Mouse (Mus musculus) CH12.LX (cell line): ENCODE measurements around the gene L2hgdh. TPM values are rescaled to one million over a fixed set of nuclear protein-coding genes. Genes with fewer than 3 reads are reported as not detected.

ENCODE experiments used
- DNase-seq: peaks from one replicate; pipeline ENCODE4 v3.0.0-alpha.2; 2013; ENCODE audit errors: extremely low read depth
- H3K27ac ChIP-seq: 2 replicates; pipeline ENCODE4 v1.5.1; 2012; ENCODE audit warnings: low read depth, mild to moderate bottlenecking, control low read depth, moderate library complexity; ENCODE audit not compliant: insufficient read depth
- H3K27me3 ChIP-seq: replicated peaks from 2 replicates; pipeline ENCODE3; 2012; ENCODE audit warnings: inconsistent platforms
- H3K36me3 ChIP-seq, 2 experiments: replicated peaks in 1 of 2; 2 replicates each; pipeline versions ENCODE3 to v1.6.1; 2012; ENCODE audit warnings: inconsistent platforms in 1 of 2, low read length in 1 of 2, mild to moderate bottlenecking in 1 of 2, mixed read lengths in 1 of 2, moderate library complexity in 1 of 2; ENCODE audit not compliant: control insufficient read depth in 1 of 2, insufficient read depth in 1 of 2
- H3K4me1 ChIP-seq, 2 experiments: 2 replicates each; pipeline ENCODE4 v1.6.1; 2012; ENCODE audit warnings: inconsistent platforms in 1 of 2, moderate library complexity in 1 of 2; ENCODE audit not compliant: insufficient read depth in 2 of 2, control insufficient read depth in 1 of 2
- H3K4me2 ChIP-seq: 2 replicates; pipeline ENCODE4 v1.6.1; 2012; ENCODE audit warnings: low read depth, mild to moderate bottlenecking, control low read depth; ENCODE audit not compliant: poor library complexity, insufficient read depth, severe bottlenecking
- H3K4me3 ChIP-seq, 3 experiments: fragments of 150-350 bp in 1 of 3; sonication (generic) in 1 of 3; replicated peaks in 1 of 3; 2 replicates each; pipeline versions ENCODE3 to v1.5.1; 2011 to 2012; ENCODE audit warnings: low read depth in 2 of 3, low read length in 2 of 3, mild to moderate bottlenecking in 2 of 3, moderate library complexity in 2 of 3, control low read depth in 1 of 3, improper control_type of control experiment in 1 of 3, inconsistent platforms in 1 of 3, mixed read lengths in 1 of 3; ENCODE audit not compliant: poor library complexity in 1 of 3
- H3K79me2 ChIP-seq: replicated peaks from 2 replicates; pipeline ENCODE4 v1.6.1; 2012; ENCODE audit warnings: mild to moderate bottlenecking, moderate library complexity; ENCODE audit not compliant: control insufficient read depth, poor library complexity, insufficient read depth, severe bottlenecking; ENCODE audit errors: extremely low read depth
- H3K9ac ChIP-seq: 2 replicates; pipeline ENCODE4 v1.6.1; 2012; ENCODE audit warnings: low read depth, mild to moderate bottlenecking, control low read depth, moderate library complexity; ENCODE audit not compliant: insufficient read depth
- H3K9me3 ChIP-seq: replicated peaks from 2 replicates; pipeline ENCODE3; 2012; ENCODE audit warnings: low read length, inconsistent platforms, mixed read lengths
- BHLHE40 ChIP-seq: IDR thresholded peaks from 2 replicates; pipeline ENCODE4 v1.6.1; 2011; ENCODE audit warnings: mild to moderate bottlenecking, low read depth, low read length, improper control_type of control experiment
- CHD1 ChIP-seq: IDR thresholded peaks from 2 replicates; pipeline ENCODE4 v1.6.1; 2012; ENCODE audit warnings: low read depth, low read length, improper control_type of control experiment, inconsistent platforms
- CTCF ChIP-seq, 2 experiments: IDR thresholded peaks in 1 of 2; conservative IDR thresholded peaks in 1 of 2; 2 replicates each; pipeline ENCODE4 v1.5.1; 2011 to 2012; ENCODE audit warnings: low read depth in 2 of 2, low read length in 2 of 2, improper control_type of control experiment in 1 of 2, inconsistent platforms in 1 of 2, mild to moderate bottlenecking in 1 of 2, moderate library complexity in 1 of 2
- ELF1 ChIP-seq: IDR thresholded peaks from 2 replicates; pipeline ENCODE4 v1.6.1; 2014; ENCODE audit warnings: low read depth, mild to moderate bottlenecking, inconsistent platforms, low read length, improper control_type of control experiment
- EP300 ChIP-seq: IDR thresholded peaks from 2 replicates; pipeline ENCODE4 v1.6.1; 2011; ENCODE audit warnings: low read length, improper control_type of control experiment
- HCFC1 ChIP-seq: IDR thresholded peaks from 2 replicates; pipeline ENCODE4 v1.6.1; 2012; ENCODE audit warnings: low read depth, mild to moderate bottlenecking, inconsistent platforms, low read length, improper control_type of control experiment
- MAFK ChIP-seq: IDR thresholded peaks from 2 replicates; pipeline ENCODE4 v1.6.1; 2011; ENCODE audit warnings: low read length, improper control_type of control experiment; ENCODE audit not compliant: insufficient replicate concordance
- NRF1 ChIP-seq: IDR thresholded peaks from 2 replicates; pipeline ENCODE4 v1.6.1; 2014; ENCODE audit warnings: low read depth, mild to moderate bottlenecking, inconsistent platforms, low read length, improper control_type of control experiment, moderate library complexity
- RCOR1 ChIP-seq: conservative IDR thresholded peaks from 2 replicates; pipeline ENCODE4 v1.6.1; 2012; ENCODE audit warnings: low read depth, mild to moderate bottlenecking, inconsistent platforms, low read length, improper control_type of control experiment
- SIN3A ChIP-seq: IDR thresholded peaks from 2 replicates; pipeline ENCODE4 v1.6.1; 2012; ENCODE audit warnings: low read length, improper control_type of control experiment, inconsistent platforms
- TBP ChIP-seq: conservative IDR thresholded peaks from 2 replicates; pipeline ENCODE4 v1.6.1; 2011; ENCODE audit warnings: low read depth, low read length, improper control_type of control experiment
- TCF12 ChIP-seq: IDR thresholded peaks from 2 replicates; pipeline ENCODE4 v1.6.1; 2014; ENCODE audit warnings: low read depth, mild to moderate bottlenecking, inconsistent platforms, low read length, improper control_type of control experiment
- UBTF ChIP-seq: IDR thresholded peaks from 2 replicates; pipeline ENCODE4 v1.6.1; 2012; ENCODE audit warnings: low read depth, mild to moderate bottlenecking, inconsistent platforms, low read length, improper control_type of control experiment, moderate library complexity
- USF1 ChIP-seq: IDR thresholded peaks from 2 replicates; pipeline ENCODE4 v1.6.1; 2014; ENCODE audit warnings: low read depth, mild to moderate bottlenecking, inconsistent platforms, low read length, improper control_type of control experiment
- ZC3H11A ChIP-seq: IDR thresholded peaks from 2 replicates; pipeline ENCODE4 v1.6.1; 2012; ENCODE audit warnings: low read depth, mild to moderate bottlenecking, inconsistent platforms, low read length, improper control_type of control experiment
- ZKSCAN1 ChIP-seq: IDR thresholded peaks from 2 replicates; pipeline ENCODE4 v1.6.1; 2012; ENCODE audit warnings: low read depth, inconsistent platforms, low read length, improper control_type of control experiment, borderline replicate concordance
- ZMIZ1 ChIP-seq: IDR thresholded peaks from 2 replicates; pipeline ENCODE4 v1.6.1; 2012; ENCODE audit warnings: low read depth, mild to moderate bottlenecking, inconsistent platforms, low read length, improper control_type of control experiment
- ZNF384 ChIP-seq: IDR thresholded peaks from 2 replicates; pipeline ENCODE4 v1.6.1; 2012; ENCODE audit warnings: low read depth, low read length, improper control_type of control experiment, inconsistent platforms
- dilution Hi-C: fragments of 300-500 bp; cut with MboI; formaldehyde crosslinking; loops from 2 replicates; pipeline ENCODE4 v1.14.3; 2020; ENCODE audit warnings: low sequenced_read_pairs; ENCODE audit not compliant: extremely low pct_unique_long_range_greater_than_20kb, extremely low pct_ligation_motif_present
- in situ Hi-C: fragments of 300-500 bp; cut with MboI; formaldehyde crosslinking; loops from 3 replicates; pipeline ENCODE4 v1.14.3; 2019; ENCODE audit warnings: low sequenced_read_pairs, low pct_ligation_motif_present, low pct_unique_long_range_greater_than_20kb, mixed read lengths
- polyA plus RNA-seq: library from polyadenylated mRNA; unstranded; fragments of >175 nt; gene quantifications from 2 replicates; pipeline ENCODE4 v1.2.1, GENCODE M21; 2012; ENCODE audit warnings: low read depth; ENCODE audit not compliant: insufficient read length
- total RNA-seq, 2 experiments: library from RNA; depleted of rRNA; stranded (reverse); fragments of 300-350 nt in 1 of 2; fragments of >200 nt in 1 of 2; gene quantifications; 2 replicates each; pipeline ENCODE4 v1.2.3; 2012 to 2014

The L2hgdh gene
- total and polyA plus RNA-seq, 3 experiments = 12.1 to 24.3 (median 15.4) TPM

- H3K27ac ChIP-seq = no peak overlapping the region
- H3K4me1 ChIP-seq = peaks cover 0 to 2% of the 10 kb centered on the region in 2 experiments; a peak in 1 of 4 replicates
- no peak overlapping the region for H3K4me3 ChIP-seq
- H3K79me2 ChIP-seq = peaks cover 20% of the 10 kb centered on the region; the same call in 1 of the 2 replicates
- DNase-seq = no peak
- no peak overlapping the region for H3K9ac ChIP-seq
- TF ChIP-seq ZKSCAN1 (no peak), ZC3H11A (no peak), UBTF (no peak), NRF1 (no peak), ZNF384 (no peak), TCF12 (no peak)
- H3K9me3 ChIP-seq = no peaks in the 10 kb centered on the region
- peaks cover 0 to 3% of the 10 kb centered on the region in 2 experiments for H3K36me3 ChIP-seq
- dilution Hi-C loops (no loop called here), in situ Hi-C loops (loop anchor here (25.0 kb wide), 1 partner anchor 463 kb away; the partner anchor contains the start of gene Gm49384)
- H3K27me3 ChIP-seq = no peaks in the 10 kb centered on the region
- H3K4me2 ChIP-seq = no peak overlapping the region
Observed at GRCm38 (mm10) chr12:69674576-69675537, 49.8 kb downstream of the L2hgdh start.

- Histone ChIP-seq H3K79me2 (peaks cover 16% of the 10 kb centered on the region; the same call in 1 of the 2 replicates), H3K9ac (no peak overlapping the region), H3K9me3 (no peaks in the 10 kb centered on the region), H3K4me3 (no peak overlapping the region), H3K36me3 (peaks cover 0 to 3% of the 10 kb centered on the region in 2 experiments), H3K4me2 (no peak overlapping the region), H3K4me1 (peaks cover 0 to 2% of the 10 kb centered on the region in 2 experiments; a peak in 1 of 4 replicates), H3K27me3 (no peaks in the 10 kb centered on the region), H3K27ac (no peak overlapping the region)
- in situ Hi-C loops = no loop called here
- dilution Hi-C loops = no loop called here
- TF ChIP-seq ZMIZ1 (no peak), TBP (no peak), TCF12 (no peak), USF1 (no peak), CTCF (conservative IDR thresholded peaks at IDR 0.05 in 1 of 2, IDR thresholded peaks at IDR 0.05 in 1 of 2; ENCODE audit: low read depth in 2 of 2, low read length in 2 of 2) (no peak), ELF1 (no peak), ZC3H11A (no peak), EP300 (no peak), RCOR1 (no peak), BHLHE40 (no peak), SIN3A (no peak), CHD1 (no peak), MAFK (no peak), HCFC1 (no peak)
- DNase-seq = no peak
Observed at GRCm38 (mm10) chr12:69674176-69674575, 50.5 kb downstream of the L2hgdh start.
